Mouse (Mus musculus) limb, embryonic 14.5 days (tissue): ENCODE data around the gene Ica1. TPM values are rescaled to one million over a fixed set of nuclear protein-coding genes. Genes with fewer than 3 reads are reported as not detected.

Source experiments
- ATAC-seq: fragments of 200-750 bp; cut with Nextera tagmentation; 2 replicates; pipeline ENCODE4 v1.8.0; 2017; ENCODE audit warnings: low read depth, moderate number of reproducible peaks, moderate TSS enrichment; ENCODE audit not compliant: low FRiP score
- DNase-seq: peaks from one replicate; pipeline ENCODE4 v3.0.0-alpha.2; 2015; ENCODE audit warnings: low spot score
- H3K27ac ChIP-seq: fragments of 300-500 bp; sonication (generic); replicated peaks from 2 replicates; pipeline ENCODE4 v1.5.1; 2014; ENCODE audit warnings: low read depth, mild to moderate bottlenecking, low read length, moderate library complexity, mixed read lengths
- H3K27me3 ChIP-seq: fragments of 300-500 bp; sonication (generic); 2 replicates; pipeline ENCODE4 v1.6.1; 2014; ENCODE audit warnings: low read length, mixed read lengths; ENCODE audit not compliant: control insufficient read depth, insufficient read depth
- H3K36me3 ChIP-seq: fragments of 300-500 bp; sonication (generic); 2 replicates; pipeline ENCODE4 v1.6.1; 2014; ENCODE audit warnings: mild to moderate bottlenecking, low read length, moderate library complexity, mixed read lengths; ENCODE audit not compliant: control insufficient read depth, insufficient read depth
- H3K4me1 ChIP-seq: fragments of 300-500 bp; sonication (generic); 2 replicates; pipeline ENCODE4 v1.6.1; 2014; ENCODE audit warnings: antibody characterized with exemption, low read length, mixed read lengths; ENCODE audit not compliant: control insufficient read depth, insufficient read depth
- H3K4me2 ChIP-seq: fragments of 300-500 bp; sonication (generic); replicated peaks from 2 replicates; pipeline ENCODE4 v1.6.1; 2014; ENCODE audit warnings: low read depth, mild to moderate bottlenecking, low read length, moderate library complexity; ENCODE audit not compliant: severe bottlenecking
- H3K4me3 ChIP-seq: fragments of 300-500 bp; sonication (generic); replicated peaks from 2 replicates; pipeline ENCODE4 v1.5.1; 2014; ENCODE audit warnings: low read length
- H3K9ac ChIP-seq: fragments of 300-500 bp; sonication (generic); 2 replicates; pipeline ENCODE4 v1.6.1; 2014; ENCODE audit warnings: mild to moderate bottlenecking, low read depth, low read length, moderate library complexity; ENCODE audit not compliant: severe bottlenecking
- H3K9me3 ChIP-seq: fragments of 300-500 bp; sonication (generic); 2 replicates; pipeline ENCODE4 v1.6.1; 2016; ENCODE audit warnings: low read length; ENCODE audit not compliant: control insufficient read depth
- POLR2A ChIP-seq: fragments of 200-500 bp; IDR thresholded peaks from 2 replicates; pipeline ENCODE4 v1.8.0; 2012; ENCODE audit warnings: inconsistent platforms, mild to moderate bottlenecking, moderate library complexity, borderline replicate concordance; ENCODE audit not compliant: insufficient read depth, insufficient read length; ENCODE audit errors: extremely low read depth
- WGBS: fragments of 180-500 bp; shearing (Covaris S2); extraction: QIAGEN DNeasy Blood & Tissue Kit; methylation state at CpG from one replicate; pipeline ENCODE4 v1.1.7; 2014; 5-methylcytosine and 5-hydroxymethylcytosine counted together
- polyA plus RNA-seq, 2 experiments: library from polyadenylated mRNA; depleted of rRNA in 1 of 2; stranded (reverse) in 1 of 2; unstranded in 1 of 2; fragments of >200 nt; fragmentation: Nextera tagmentation in 1 of 2; extraction: Ambion mirVana in 1 of 2; gene quantifications; 2 replicates each; pipeline versions ENCODE4 v1.2.1 to v1.2.3; 2012 to 2014

Ica1 gene
- polyA plus RNA-seq, 2 experiments, result 6.4 to 14.7 TPM

DNA sequence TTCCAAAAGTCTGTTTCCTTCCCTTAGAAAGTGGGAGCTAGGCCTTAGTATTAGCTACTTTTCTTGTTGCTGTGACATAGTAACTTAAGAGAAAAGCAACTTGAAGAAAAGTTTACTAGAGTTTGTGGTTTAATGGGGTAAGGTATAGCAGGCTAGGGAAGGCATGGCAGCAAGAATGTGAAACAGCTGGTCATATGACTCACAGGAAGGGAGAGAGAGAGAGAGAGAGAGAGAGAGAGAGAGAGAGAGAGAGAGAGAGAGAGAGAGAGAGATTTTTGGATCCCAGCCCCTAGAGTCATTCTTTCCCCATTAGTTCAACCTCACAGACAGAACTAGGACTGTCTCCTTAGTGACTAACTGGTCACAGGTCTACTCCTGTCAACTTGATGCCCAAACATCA, 2.3 kb upstream of the Ica1 start:
- H3K27ac ChIP-seq, result no peak overlapping the region
- H3K4me2 ChIP-seq, result no peak overlapping the region
- ATAC-seq (no peak), DNase-seq (no peak)
- H3K36me3 ChIP-seq, result no peaks in the 10 kb centered on the region
- H3K4me3 ChIP-seq, result no peak overlapping the region
- TF ChIP-seq POLR2A, result no peak
- H3K9me3 ChIP-seq, result no peaks in the 10 kb centered on the region
- peaks cover 4% of the 10 kb centered on the region; the same call in 1 of the 2 replicates for H3K4me1 ChIP-seq
- H3K9ac ChIP-seq, result no peak overlapping the region
- peaks cover 12% of the 10 kb centered on the region; the same call in 1 of the 2 replicates for H3K27me3 ChIP-seq

DNA sequence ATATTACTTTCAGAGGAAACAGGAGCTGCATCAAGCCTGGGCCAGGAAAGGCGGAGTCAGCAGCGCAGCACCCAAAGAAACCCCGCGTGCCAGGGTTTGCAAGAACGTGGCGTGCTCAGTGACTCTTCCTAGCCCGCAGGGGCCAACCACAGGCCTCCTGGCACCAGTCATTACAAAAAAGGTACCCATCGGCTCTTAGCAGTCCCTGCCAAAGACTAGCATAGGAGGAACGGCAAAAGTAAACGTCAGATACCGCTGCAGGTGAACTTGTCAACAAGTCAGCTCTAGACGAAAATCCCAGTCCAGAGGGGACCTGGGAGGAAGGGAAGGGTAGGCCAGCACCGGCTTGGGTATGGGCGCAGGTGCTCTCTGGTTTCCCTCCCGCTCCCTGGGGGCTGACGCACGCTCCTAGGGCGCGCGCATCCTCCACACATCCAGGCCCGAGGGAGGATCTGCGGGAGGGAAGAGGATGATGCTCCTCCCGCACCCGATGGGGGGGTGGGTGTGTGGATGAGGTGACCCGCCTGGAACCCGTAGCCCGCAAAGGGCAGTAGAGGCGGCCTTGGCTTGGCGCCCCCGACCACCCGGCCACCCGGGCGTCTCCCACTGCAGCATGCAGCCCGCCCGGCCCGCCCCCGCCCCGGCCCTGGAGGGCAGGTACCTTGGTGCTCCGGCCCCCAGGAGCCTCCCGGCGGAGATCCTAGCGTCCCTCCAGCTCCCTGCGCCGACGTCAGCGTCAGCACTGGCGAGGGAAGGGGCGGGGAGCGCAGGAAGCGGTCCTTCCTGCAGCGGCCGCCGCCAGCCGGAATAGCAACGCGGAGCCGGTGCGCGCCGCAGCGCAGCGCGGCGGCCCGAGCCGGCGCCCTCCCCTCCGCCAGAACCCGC, 635 bp downstream of the Ica1 start:
- peak overlapping the region; percentile 69 for H3K4me3 ChIP-seq
- H3K4me2 ChIP-seq, result peak overlapping the region; percentile 91
- DNase-seq (peak; percentile 62), ATAC-seq (peak; percentile 85)
- no peak overlapping the region for H3K27ac ChIP-seq
- H3K9me3 ChIP-seq, result no peaks in the 10 kb centered on the region
- no peaks in the 10 kb centered on the region for H3K36me3 ChIP-seq
- WGBS, result under 1% methylated on average over 49 of the region's 69 CpGs
- H3K27me3 ChIP-seq, result peaks cover 12% of the 10 kb centered on the region; the same call in 1 of the 2 replicates
- peaks cover 4% of the 10 kb centered on the region; the same call in 1 of the 2 replicates for H3K4me1 ChIP-seq
- no peak for TF ChIP-seq POLR2A
- H3K9ac ChIP-seq, result peak overlapping the region; percentile 71

DNA sequence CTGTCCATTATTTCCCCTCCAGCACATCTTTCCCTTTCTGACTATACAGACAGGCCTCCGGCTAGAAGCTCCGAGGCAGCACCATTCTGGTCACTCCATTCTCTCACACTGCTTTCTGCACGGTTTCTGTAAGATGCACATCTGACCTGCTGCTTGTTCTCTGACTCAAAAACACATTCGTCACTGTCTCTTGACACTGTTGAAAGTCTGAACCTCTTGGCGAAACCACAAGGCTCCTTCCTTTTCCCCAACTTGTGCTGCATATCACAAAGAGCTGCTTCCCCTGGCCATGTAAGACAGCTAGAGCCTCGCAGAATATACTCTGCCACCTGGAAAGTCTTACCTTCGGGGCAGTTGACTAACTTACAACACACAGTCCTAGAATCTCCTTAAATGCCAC, 6.7 kb downstream of the Ica1 start:
- Histone ChIP-seq H3K9ac (no peak overlapping the region), H3K9me3 (no peaks in the 10 kb centered on the region), H3K4me2 (no peak overlapping the region), H3K27me3 (no peaks in the 10 kb centered on the region), H3K27ac (no peak overlapping the region), H3K36me3 (no peaks in the 10 kb centered on the region), H3K4me3 (no peak overlapping the region), H3K4me1 (no peaks in the 10 kb centered on the region; the same call in 1 of the 2 replicates)
- no peak for TF ChIP-seq POLR2A
- 79% methylated on average over 7 of the region's 7 CpGs for WGBS
- DNase-seq (no peak), ATAC-seq (no peak)

DNA sequence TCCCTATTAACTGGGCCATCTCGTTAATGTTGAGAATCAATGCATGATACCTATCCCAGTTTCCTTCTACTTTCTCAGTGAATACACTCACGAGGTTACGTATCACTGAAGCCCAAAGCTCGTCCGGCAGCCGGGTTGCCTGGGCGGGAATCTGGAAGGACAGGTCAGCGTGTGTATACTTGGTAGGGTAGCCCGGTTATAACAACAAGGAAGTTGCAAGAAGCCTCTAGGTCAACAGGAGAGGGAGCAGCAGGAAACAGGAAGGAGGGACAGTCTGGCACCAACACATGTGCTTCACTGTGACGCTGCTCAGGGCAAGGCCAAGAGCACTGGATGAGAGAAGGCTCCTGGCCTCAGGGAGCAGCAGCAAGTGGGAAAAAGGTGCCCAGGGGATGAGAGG, 7.9 kb downstream of the Ica1 start:
- H3K27ac ChIP-seq, result no peak overlapping the region
- no peaks in the 10 kb centered on the region for H3K36me3 ChIP-seq
- H3K4me2 ChIP-seq, result no peak overlapping the region
- H3K4me3 ChIP-seq, result no peak overlapping the region
- H3K4me1 ChIP-seq, result no peaks in the 10 kb centered on the region; the same call in 1 of the 2 replicates
- 73% methylated on average over 10 of the region's 10 CpGs for WGBS
- H3K27me3 ChIP-seq, result no peaks in the 10 kb centered on the region
- no peaks in the 10 kb centered on the region for H3K9me3 ChIP-seq
- ATAC-seq (no peak), DNase-seq (no peak)
- TF ChIP-seq POLR2A, result no peak
- no peak overlapping the region for H3K9ac ChIP-seq

DNA sequence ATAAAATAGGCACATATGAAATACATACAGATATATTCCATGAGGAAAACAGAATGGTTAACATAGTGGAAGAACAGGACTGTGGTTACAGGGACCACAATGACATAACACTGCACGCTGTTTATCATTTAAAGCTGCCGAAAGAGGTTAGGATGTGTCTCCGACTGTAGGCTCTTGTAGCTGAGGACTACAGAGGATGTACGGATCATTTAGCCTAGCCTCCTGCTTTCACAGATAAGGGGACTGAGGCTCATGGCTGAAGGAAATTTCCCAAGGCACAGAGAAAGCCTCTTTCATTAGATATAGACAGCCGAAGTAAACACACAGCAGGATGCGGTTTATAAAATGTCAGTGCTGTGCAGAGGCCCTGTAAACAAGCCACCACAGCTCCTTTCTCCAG, 8.5 kb downstream of the Ica1 start:
- H3K4me2 ChIP-seq, result no peak overlapping the region
- no peak for TF ChIP-seq POLR2A

More for the DNA sequence above, 8.5 kb downstream of the Ica1 start:
- no peak overlapping the region for H3K4me3 ChIP-seq
- H3K27ac ChIP-seq, result no peak overlapping the region
- no peak for ATAC-seq
- no peak overlapping the region for H3K9ac ChIP-seq
- no peaks in the 10 kb centered on the region; the same call in 1 of the 2 replicates for H3K4me1 ChIP-seq
- H3K9me3 ChIP-seq, result no peaks in the 10 kb centered on the region
- no peaks in the 10 kb centered on the region for H3K36me3 ChIP-seq
- 69% methylated on average over 6 of the region's 6 CpGs for WGBS
- H3K27me3 ChIP-seq, result no peaks in the 10 kb centered on the region
- DNase-seq, result no peak
